Mouse (Mus musculus) MEL (cell line): ENCODE results near the gene Fgfr2. TPM values are rescaled to one million over a fixed set of nuclear protein-coding genes. Genes with fewer than 3 reads are reported as not detected.
A peak's percentile ranks its signal among the peaks of the same experiment; 100 is the strongest.
"Not testable (repeated sequence)": the region's sequence is repeated elsewhere in the genome, so short reads cannot be mapped to it uniquely, and the experiment has no call there.

Experiments
- DNase-seq: peaks from one replicate; pipeline ENCODE4 v3.0.0; 2011; ENCODE audit warnings: low read depth, low spot score
- H3K27ac ChIP-seq: 2 replicates; pipeline ENCODE4 v1.5.1; 2012; ENCODE audit warnings: low read depth, mild to moderate bottlenecking, control low read depth, low read length, moderate library complexity; ENCODE audit not compliant: control insufficient read depth
- H3K27me3 ChIP-seq, 2 experiments: fragments of 150-350 bp in 1 of 2; sonication (generic) in 1 of 2; 2 replicates each; pipeline ENCODE4 v1.6.1; 2012; ENCODE audit warnings: low read length in 2 of 2, mild to moderate bottlenecking in 2 of 2, improper control_type of control experiment in 1 of 2, moderate library complexity in 1 of 2; ENCODE audit not compliant: insufficient read depth in 2 of 2, control insufficient read depth in 1 of 2
- H3K36me3 ChIP-seq, 2 experiments: 2 replicates each; pipeline ENCODE4 v1.6.1; 2012 to 2014; ENCODE audit warnings: low read length in 2 of 2, improper control_type of control experiment in 1 of 2, inconsistent platforms in 1 of 2, mild to moderate bottlenecking in 1 of 2; ENCODE audit not compliant: insufficient read depth in 2 of 2, control insufficient read depth in 1 of 2
- H3K4me1 ChIP-seq, 2 experiments: fragments of 150-350 bp in 1 of 2; sonication (generic) in 1 of 2; 2 replicates each; pipeline ENCODE4 v1.6.1; 2012; ENCODE audit warnings: low read length in 2 of 2, improper control_type of control experiment in 1 of 2, mild to moderate bottlenecking in 1 of 2; ENCODE audit not compliant: insufficient read depth in 2 of 2, control insufficient read depth in 1 of 2
- H3K4me3 ChIP-seq, 2 experiments: fragments of 150-350 bp in 1 of 2; sonication (generic) in 1 of 2; 2 replicates each; pipeline ENCODE4 v1.5.1; 2012; ENCODE audit warnings: low read depth in 2 of 2, low read length in 2 of 2, mild to moderate bottlenecking in 2 of 2, moderate library complexity in 2 of 2, control low read depth in 1 of 2, improper control_type of control experiment in 1 of 2; ENCODE audit not compliant: control insufficient read depth in 1 of 2, insufficient read depth in 1 of 2
- H3K79me2 ChIP-seq: 2 replicates; pipeline ENCODE4 v1.6.1; 2012; ENCODE audit warnings: mild to moderate bottlenecking, low read length, moderate library complexity; ENCODE audit not compliant: control insufficient read depth, poor library complexity, insufficient read depth
- H3K9ac ChIP-seq: 2 replicates; pipeline ENCODE4 v1.6.1; 2012; ENCODE audit warnings: low read depth, mild to moderate bottlenecking, control low read depth, low read length, moderate library complexity; ENCODE audit not compliant: control insufficient read depth, poor library complexity, severe bottlenecking
- H3K9me3 ChIP-seq: fragments of 150-350 bp; sonication (generic); replicated peaks from 2 replicates; pipeline ENCODE4 v1.6.1; 2012; ENCODE audit warnings: mild to moderate bottlenecking, low read length, improper control_type of control experiment, moderate library complexity; ENCODE audit not compliant: insufficient read depth
- CTCF ChIP-seq, 3 experiments: IDR thresholded peaks in 2 of 3; conservative IDR thresholded peaks in 1 of 3; 2 replicates each; pipeline ENCODE4 v1.5.1; 2011 to 2012; ENCODE audit warnings: low read length in 3 of 3, low read depth in 2 of 3, mild to moderate bottlenecking in 2 of 3, improper control_type of control experiment in 1 of 3, inconsistent platforms in 1 of 3, mixed read lengths in 1 of 3, moderate library complexity in 1 of 3; ENCODE audit not compliant: control insufficient read depth in 1 of 3, insufficient read depth in 1 of 3, poor library complexity in 1 of 3, severe bottlenecking in 1 of 3
- E2F4 ChIP-seq: IDR thresholded peaks from 2 replicates; pipeline ENCODE4 v1.6.1; 2011; ENCODE audit warnings: low read depth, low read length, improper control_type of control experiment, borderline replicate concordance
- GABPA ChIP-seq: IDR thresholded peaks from 2 replicates; pipeline ENCODE4 v1.6.1; 2012; ENCODE audit warnings: low read depth, mild to moderate bottlenecking, inconsistent platforms, low read length, improper control_type of control experiment, moderate library complexity
- MYC ChIP-seq: IDR thresholded peaks from 2 replicates; pipeline ENCODE4 v1.6.1; 2011; ENCODE audit warnings: low read depth, mild to moderate bottlenecking, low read length, improper control_type of control experiment, moderate library complexity
- POLR2AphosphoS2 ChIP-seq: IDR thresholded peaks from 2 replicates; pipeline ENCODE4 v1.6.1; 2011; ENCODE audit warnings: low read length, improper control_type of control experiment
- POLR2AphosphoS5 ChIP-seq: IDR thresholded peaks from 2 replicates; pipeline ENCODE4 v1.6.1; 2012; ENCODE audit warnings: low read depth, borderline replicate concordance, mild to moderate bottlenecking, inconsistent platforms, low read length, moderate library complexity, mixed read lengths
- RAD21 ChIP-seq: IDR thresholded peaks from 2 replicates; pipeline ENCODE4 v1.6.1; 2011; ENCODE audit warnings: mild to moderate bottlenecking, low read depth, low read length, improper control_type of control experiment
- TCF12 ChIP-seq: IDR thresholded peaks from 2 replicates; pipeline ENCODE4 v1.6.1; 2014; ENCODE audit warnings: low read depth, mild to moderate bottlenecking, inconsistent platforms, low read length, improper control_type of control experiment, moderate library complexity
- polyA plus RNA-seq, 2 experiments: library from polyadenylated mRNA; stranded (reverse) in 1 of 2; unstranded in 1 of 2; fragments of >175 nt in 1 of 2; fragments of >200 nt in 1 of 2; gene quantifications; 2 replicates each; pipeline versions ENCODE4 v1.2.1 to v1.2.4; 2012; ENCODE audit warnings: low replicate concordance in 2 of 2, low read depth in 1 of 2; ENCODE audit not compliant: insufficient read length in 2 of 2, insufficient read depth in 1 of 2, missing spikeins in 1 of 2
- total RNA-seq: library from RNA; depleted of rRNA; stranded (reverse); fragments of 300-350 nt; gene quantifications from 2 replicates; pipeline ENCODE4 v1.2.3, GENCODE M21; 2012

Gene Fgfr2
- total and polyA plus RNA-seq, 3 experiments = not detected

DNA sequence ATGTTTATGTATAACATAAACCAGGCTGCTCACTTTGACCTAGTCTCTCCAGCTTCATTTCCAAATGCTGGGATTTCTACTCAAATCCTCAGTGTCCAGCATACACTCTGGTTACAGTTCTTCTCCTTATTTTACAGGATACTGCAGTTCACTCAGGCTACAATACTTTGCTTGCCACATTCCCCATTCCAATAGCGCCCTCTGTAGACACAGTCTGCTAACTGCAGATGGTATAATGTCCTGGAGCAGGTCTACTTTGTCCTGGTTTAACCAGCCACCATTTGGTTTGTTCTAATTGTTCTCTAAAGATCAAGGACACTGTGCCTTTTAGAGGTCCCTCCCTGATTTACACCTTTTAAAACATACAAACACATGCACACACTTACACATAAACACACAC is 2047.2 kb downstream of the Fgfr2 start:
- Histone ChIP-seq H3K9ac (no peak overlapping the region), H3K4me1 (no peaks in the 10 kb centered on the region), H3K27me3 (no peaks in the 10 kb centered on the region), H3K79me2 (no peaks in the 10 kb centered on the region), H3K4me3 (no peak overlapping the region), H3K36me3 (no peaks in the 10 kb centered on the region), H3K9me3 (no peaks in the 10 kb centered on the region), H3K27ac (no peak overlapping the region)
- peak; percentile 2 for DNase-seq
- TF ChIP-seq CTCF (IDR thresholded peaks at IDR 0.05 in 2 of 3, conservative IDR thresholded peaks at IDR 0.05 in 1 of 3; ENCODE audit: control insufficient read depth in 1 of 3, insufficient read depth in 1 of 3, low read depth in 2 of 3, low read length in 3 of 3, poor library complexity in 1 of 3, severe bottlenecking in 1 of 3) (peak in 1 of 3 experiments; percentile 16; a peak in 1 of 6 replicates), RAD21 (peak; percentile 21), E2F4 (no peak)

DNA sequence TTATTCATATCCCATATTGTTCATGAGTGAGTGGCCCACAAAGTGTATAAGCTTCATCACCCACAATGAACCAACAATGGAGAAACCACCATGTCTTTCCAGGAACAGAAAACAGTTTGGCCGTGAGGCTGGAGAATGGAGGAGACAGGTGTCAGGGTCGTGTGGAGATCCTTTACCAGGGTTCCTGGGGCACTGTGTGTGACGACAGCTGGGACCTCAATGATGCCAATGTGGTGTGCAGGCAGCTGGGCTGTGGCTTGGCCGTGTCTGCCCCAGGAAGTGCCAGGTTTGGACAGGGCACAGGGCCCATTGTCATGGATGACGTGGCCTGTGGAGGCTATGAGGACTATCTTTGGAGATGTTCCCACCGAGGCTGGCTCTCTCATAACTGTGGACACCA is 2049.1 kb downstream of the Fgfr2 start:
- not testable (repeated sequence) for DNase-seq, H3K36me3 ChIP-seq, H3K79me2 ChIP-seq, H3K27ac ChIP-seq, H3K27me3 ChIP-seq, H3K4me1 ChIP-seq, H3K9me3 ChIP-seq, H3K9ac ChIP-seq, H3K4me3 ChIP-seq

DNA sequence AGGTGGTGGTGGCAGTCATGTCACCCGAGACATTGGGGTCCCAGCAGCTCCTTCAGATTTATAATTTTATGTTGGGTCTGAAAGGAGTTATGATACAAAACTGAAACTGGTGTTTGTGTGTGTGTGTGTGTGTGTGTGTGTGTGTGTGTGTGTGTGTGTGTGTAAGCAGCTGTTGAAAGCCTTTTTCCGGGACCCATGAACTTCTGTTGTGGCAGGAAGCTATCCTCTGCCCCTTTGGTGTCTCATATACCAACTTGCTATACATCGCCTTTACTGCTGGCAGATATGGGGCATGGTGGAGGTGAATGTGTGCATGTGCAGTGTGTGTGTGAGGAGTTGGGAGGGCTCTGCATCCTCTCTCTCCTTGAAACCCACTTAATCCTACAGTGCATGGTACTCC is 2049.7 kb downstream of the Fgfr2 start:
- not testable (repeated sequence) for H3K27me3 ChIP-seq, H3K79me2 ChIP-seq, H3K4me3 ChIP-seq, H3K36me3 ChIP-seq, H3K9me3 ChIP-seq, H3K4me1 ChIP-seq, H3K9ac ChIP-seq, DNase-seq, H3K27ac ChIP-seq

DNA sequence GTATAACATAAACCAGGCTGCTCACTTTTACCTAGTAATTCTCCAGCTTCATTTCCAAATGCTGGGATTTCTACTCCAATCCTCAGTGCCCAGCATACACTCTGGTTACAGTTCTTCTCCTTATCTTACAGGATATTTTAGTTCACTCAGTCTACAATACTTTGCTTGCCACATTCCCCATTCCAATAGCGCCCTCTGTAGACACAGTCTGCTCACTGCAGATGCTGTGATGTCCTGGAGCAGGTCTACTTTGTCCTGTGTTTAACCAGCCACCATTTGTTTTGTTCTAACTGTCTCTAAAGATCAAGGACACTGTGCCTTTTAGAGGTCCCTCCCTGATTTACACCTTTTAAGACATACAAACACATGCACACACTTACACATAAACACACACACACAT is 2055.0 kb downstream of the Fgfr2 start:
- not testable (repeated sequence) for H3K79me2 ChIP-seq, H3K4me1 ChIP-seq, DNase-seq, H3K4me3 ChIP-seq, H3K9ac ChIP-seq, H3K36me3 ChIP-seq, H3K27me3 ChIP-seq, H3K27ac ChIP-seq, H3K9me3 ChIP-seq

DNA sequence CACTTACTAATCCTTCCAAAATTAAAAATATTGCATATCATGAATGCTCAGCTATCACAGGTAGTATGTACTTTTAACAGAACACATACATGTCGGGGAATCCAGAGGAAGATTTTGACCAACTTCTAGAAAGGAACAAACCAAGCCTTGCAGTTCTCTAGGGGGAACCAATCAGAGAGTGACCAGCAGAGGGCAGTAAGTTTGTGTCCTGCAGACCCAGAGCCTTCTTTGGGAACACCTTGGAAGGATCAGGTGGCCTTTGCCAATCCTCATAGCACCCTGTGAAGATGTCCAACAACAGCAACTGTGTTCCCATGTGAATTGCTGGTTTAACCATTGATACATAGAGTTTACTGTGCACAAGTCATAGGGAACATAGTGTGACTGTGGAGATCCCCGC is 2060.6 kb downstream of the Fgfr2 start:
- no peak for DNase-seq
- no peak overlapping the region for H3K4me3 ChIP-seq
- H3K27ac ChIP-seq = no peak overlapping the region
- H3K36me3 ChIP-seq = no peaks in the 10 kb centered on the region
- TF ChIP-seq POLR2AphosphoS5 (no peak), MYC (no peak), GABPA (no peak), CTCF (IDR thresholded peaks at IDR 0.05 in 2 of 3, conservative IDR thresholded peaks at IDR 0.05 in 1 of 3; ENCODE audit: control insufficient read depth in 1 of 3, insufficient read depth in 1 of 3, low read depth in 2 of 3, low read length in 3 of 3, poor library complexity in 1 of 3, severe bottlenecking in 1 of 3) (peak; percentile 6 to 11 (median 11); a peak in 1 of 6 replicates), TCF12 (no peak), POLR2AphosphoS2 (no peak)
- no peaks in the 10 kb centered on the region for H3K27me3 ChIP-seq
- H3K9ac ChIP-seq = no peak overlapping the region
- no peaks in the 10 kb centered on the region for H3K79me2 ChIP-seq
- H3K9me3 ChIP-seq = no peaks in the 10 kb centered on the region
- H3K4me1 ChIP-seq = no peaks in the 10 kb centered on the region

DNA sequence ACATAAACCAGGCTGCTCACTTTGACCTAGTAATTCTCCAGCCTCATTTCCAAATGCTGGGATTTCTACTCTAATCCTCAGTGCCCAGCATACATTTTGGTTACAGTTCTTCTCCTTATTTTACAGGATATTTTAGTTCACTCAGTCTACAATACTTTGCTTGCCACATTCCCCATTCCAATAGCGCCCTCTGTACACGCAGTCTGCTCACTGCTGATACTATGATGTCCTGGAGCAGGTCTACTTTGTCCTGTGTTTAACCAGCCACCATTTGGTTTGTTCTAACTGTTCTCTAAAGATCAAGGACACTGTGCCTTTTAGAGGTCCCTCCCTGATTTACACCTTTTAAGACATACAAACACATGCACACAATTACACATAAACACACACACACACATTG is 2063.3 kb downstream of the Fgfr2 start:
- H3K9ac ChIP-seq, H3K4me1 ChIP-seq, H3K9me3 ChIP-seq, H3K36me3 ChIP-seq, H3K4me3 ChIP-seq, H3K27me3 ChIP-seq, DNase-seq, H3K79me2 ChIP-seq, H3K27ac ChIP-seq: not testable (repeated sequence)
